Mouse (Mus musculus) splenic B cell, adult 2 months (primary cell): ENCODE measurements around the gene Frmd4a.
"Not testable (repeated sequence)": the region's sequence is repeated elsewhere in the genome, so short reads cannot be mapped to it uniquely, and the experiment has no call there.

Source experiments
- DNase-seq: peaks from one replicate; pipeline ENCODE4 v3.0.0-alpha.2; 2011; ENCODE audit warnings: low read depth, low spot score
- H3K27me3 ChIP-seq: 2 replicates; pipeline ENCODE4 v1.6.1; 2012; ENCODE audit warnings: mild to moderate bottlenecking, low read length, moderate library complexity, mixed read lengths; ENCODE audit not compliant: control insufficient read depth, poor library complexity, insufficient read depth, severe bottlenecking
- H3K36me3 ChIP-seq: 2 replicates; pipeline ENCODE4 v1.6.1; 2012; ENCODE audit warnings: mild to moderate bottlenecking, low read length, moderate library complexity, mixed read lengths; ENCODE audit not compliant: control insufficient read depth, poor library complexity, insufficient read depth, severe bottlenecking

Gene Frmd4a

DNA sequence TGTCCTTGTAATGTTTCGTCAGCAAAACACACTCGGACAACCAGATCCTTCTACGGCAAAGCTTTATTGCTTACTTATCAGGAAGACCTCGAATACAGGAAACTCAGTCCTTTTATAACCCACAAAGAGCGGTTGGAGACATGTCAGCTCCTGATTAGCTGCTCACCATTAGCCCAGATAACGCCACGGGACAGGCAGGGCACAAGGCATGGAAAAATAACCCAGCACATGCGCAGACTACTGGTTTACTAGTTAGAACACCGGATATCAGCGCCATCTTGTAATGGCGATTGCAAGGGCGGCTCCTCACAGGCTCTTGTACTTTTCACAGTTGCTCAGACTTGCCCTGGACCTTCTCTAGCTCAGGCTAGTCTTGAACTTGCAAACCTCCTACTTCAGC is 241.3 kb downstream of the Frmd4a start:
- not testable (repeated sequence) for DNase-seq, H3K27me3 ChIP-seq, H3K36me3 ChIP-seq

DNA sequence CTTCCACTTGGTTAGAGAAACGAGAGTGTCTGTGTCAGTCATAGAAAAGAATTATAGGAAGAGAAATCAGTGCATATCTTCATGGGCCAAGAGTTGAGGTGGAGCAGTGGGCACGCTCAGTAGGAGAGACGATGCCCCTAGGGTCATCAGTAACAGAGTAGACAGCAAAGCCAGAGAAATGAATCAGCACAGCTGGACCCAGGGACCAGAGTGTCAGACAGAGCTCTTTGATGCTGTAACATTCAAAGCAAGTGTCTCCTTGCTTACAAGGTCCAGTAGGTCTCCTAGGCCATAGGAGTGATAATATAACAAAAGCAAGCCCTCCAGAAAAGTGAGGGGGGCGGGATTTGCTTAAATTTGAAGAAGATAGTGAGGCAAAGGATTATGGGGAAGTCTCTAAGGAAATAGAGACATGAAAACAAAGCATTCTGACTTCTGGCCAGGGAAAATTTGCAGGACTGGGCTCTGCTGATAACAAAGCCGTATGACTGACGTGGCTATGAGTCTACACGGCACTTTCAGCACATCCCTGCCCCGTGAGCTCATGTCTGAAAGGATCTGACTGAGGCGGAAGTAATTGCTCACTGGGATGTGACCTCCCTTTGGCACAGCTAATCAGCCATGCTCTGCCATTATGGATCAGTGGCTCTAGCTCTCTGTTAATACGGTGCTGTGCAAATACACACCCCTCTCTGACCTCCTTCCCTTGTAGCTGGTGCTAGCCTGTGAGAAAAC is 243.0 kb downstream of the Frmd4a start:
- Histone ChIP-seq H3K36me3 (no peaks in the 10 kb centered on the region), H3K27me3 (no peaks in the 10 kb centered on the region)
- DNase-seq, result no peak

GRCm38 (mm10) chr2:4262667-4263066 is 245.2 kb downstream of the Frmd4a start:
- no peak for DNase-seq
- Histone ChIP-seq H3K36me3 (no peaks in the 10 kb centered on the region; the same call in 1 of the 2 replicates), H3K27me3 (no peaks in the 10 kb centered on the region)

DNA sequence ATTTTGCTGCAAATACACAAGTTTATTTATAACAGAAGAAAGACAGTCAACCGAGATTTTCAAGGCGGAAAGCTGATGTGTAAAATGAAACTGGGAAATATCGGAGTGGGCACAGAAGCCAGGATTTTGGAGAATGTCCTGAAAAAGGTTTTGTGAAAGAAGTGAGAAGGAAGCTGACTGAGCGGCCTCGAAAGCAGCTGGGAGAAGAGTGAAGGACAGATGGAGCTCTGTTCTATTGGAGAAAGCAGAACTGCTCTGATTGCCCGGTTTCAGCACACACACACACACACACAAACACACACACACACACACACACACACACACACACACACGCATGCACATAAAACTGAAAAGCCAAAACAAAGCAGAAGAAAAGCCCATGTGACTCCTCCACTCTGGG is 249.9 kb downstream of the Frmd4a start:
- Histone ChIP-seq H3K27me3 (no peaks in the 10 kb centered on the region), H3K36me3 (no peaks in the 10 kb centered on the region; the same call in 1 of the 2 replicates)
- DNase-seq, result no peak

DNA sequence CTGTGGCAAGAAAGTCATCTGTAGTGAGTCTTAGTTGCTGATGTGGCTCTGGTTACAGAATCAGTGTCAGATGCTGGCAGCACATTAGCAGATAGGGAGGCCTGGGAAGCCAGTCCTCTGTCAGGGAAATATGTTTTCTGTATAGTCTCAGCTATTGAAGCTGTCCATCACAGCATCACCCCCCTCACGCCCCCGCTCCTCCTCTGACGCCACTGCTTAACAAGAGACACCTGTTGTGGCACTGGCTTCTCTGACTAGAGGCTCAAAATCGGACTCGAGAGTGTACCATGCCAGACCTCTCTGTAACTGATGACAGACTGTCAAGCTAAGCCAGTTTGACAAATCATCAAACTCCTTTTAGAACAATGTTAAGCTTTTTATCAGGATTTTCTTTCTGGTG is 265.3 kb downstream of the Frmd4a start:
- Histone ChIP-seq H3K36me3 (no peaks in the 10 kb centered on the region), H3K27me3 (no peaks in the 10 kb centered on the region)
- DNase-seq, result no peak

- DNase-seq, result no peak
- Histone ChIP-seq H3K36me3 (no peaks in the 10 kb centered on the region), H3K27me3 (no peaks in the 10 kb centered on the region)
Measured at GRCm38 (mm10) chr2:4285693-4286291, 268.3 kb downstream of the Frmd4a start.

DNA sequence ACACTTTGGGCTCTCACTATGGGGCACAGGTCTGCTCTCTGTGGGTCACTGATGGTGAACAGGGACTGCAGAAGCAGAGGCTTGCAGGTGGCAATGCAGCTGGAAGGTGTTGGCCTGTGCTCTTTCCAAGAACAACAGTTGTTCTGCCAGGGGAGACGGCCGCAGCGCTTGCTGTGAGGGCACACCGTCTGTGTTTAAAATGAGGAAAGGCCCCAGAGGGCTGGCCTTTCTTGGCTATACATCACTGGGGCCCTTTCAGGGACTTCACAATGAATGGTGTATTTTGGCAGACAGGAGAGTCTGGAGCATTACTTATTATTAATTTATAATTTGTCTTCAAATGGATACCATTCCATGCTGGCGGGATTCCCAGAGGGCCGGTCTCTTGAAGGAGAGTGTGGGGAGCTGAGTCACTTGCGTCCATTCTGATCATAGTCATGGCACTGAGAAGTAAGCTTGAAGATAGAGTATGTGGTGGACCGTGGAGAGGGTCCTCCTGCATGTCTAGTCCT is 268.9 kb downstream of the Frmd4a start:
- no peak for DNase-seq
- Histone ChIP-seq H3K36me3 (no peaks in the 10 kb centered on the region), H3K27me3 (no peaks in the 10 kb centered on the region)

- DNase-seq, result no peak
- Histone ChIP-seq H3K27me3 (no peaks in the 10 kb centered on the region), H3K36me3 (no peaks in the 10 kb centered on the region)
Measured at GRCm38 (mm10) chr2:4290475-4290874, 273.0 kb downstream of the Frmd4a start.

- no peak for DNase-seq
- no peaks in the 10 kb centered on the region for H3K36me3 ChIP-seq
- no peaks in the 10 kb centered on the region for H3K27me3 ChIP-seq
Measured at GRCm38 (mm10) chr2:4291100-4291499, 273.6 kb downstream of the Frmd4a start.

- DNase-seq, result no peak
- Histone ChIP-seq H3K27me3 (no peaks in the 10 kb centered on the region), H3K36me3 (no peaks in the 10 kb centered on the region)
Measured at GRCm38 (mm10) chr2:4291671-4292070, 274.2 kb downstream of the Frmd4a start.

- Histone ChIP-seq H3K36me3 (no peaks in the 10 kb centered on the region), H3K27me3 (no peaks in the 10 kb centered on the region)
- no peak for DNase-seq
Measured at GRCm38 (mm10) chr2:4293726-4294125, 276.2 kb downstream of the Frmd4a start.

GRCm38 (mm10) chr2:4295641-4296040 is 278.1 kb downstream of the Frmd4a start:
- no peak for DNase-seq
- Histone ChIP-seq H3K27me3 (no peaks in the 10 kb centered on the region), H3K36me3 (no peaks in the 10 kb centered on the region)

GRCm38 (mm10) chr2:4296881-4297280 is 279.4 kb downstream of the Frmd4a start:
- no peaks in the 10 kb centered on the region for H3K27me3 ChIP-seq
- DNase-seq, result no peak
- H3K36me3 ChIP-seq, result no peaks in the 10 kb centered on the region

DNA sequence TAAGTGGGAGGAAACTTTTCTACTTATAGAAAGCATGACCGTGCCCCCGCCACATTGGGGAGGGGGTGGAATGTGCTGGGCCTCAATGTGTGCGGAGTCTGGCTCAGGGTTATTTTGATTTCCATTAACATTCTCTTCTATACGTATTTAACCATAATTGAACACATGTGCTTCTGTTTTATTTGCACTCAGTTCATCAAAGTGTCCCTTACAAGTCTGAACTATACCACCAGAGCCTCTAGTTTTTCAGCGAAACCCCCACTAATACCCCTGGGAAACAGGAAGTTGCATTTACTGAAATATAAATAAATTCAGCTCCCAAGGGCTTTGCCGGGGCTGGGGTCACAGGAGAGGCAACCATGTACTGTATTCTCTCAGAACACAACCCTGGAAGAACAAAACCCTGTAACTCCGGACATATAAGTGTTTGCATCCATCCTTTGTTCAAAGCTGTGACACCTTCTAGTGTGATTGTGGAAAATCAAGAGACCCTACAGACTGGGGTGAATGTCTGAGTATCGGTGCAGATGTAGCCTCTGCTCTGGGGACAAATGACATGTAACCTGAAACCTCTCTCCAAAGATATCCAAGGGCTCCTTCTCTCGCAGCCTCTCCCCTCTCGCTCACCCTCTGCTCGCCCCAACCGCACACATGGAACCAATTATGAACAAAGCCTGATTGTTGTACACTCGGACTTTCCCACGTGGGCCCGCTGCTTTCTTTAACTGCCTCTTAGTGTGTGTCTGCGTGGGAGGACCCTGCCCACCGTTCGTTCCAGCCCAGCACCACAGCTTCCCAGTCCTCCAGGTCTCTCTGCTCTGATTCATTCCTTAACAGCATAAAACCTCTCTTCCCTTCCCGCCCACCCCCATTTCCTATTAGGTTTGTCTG is 281.1 kb downstream of the Frmd4a start:
- no peaks in the 10 kb centered on the region for H3K27me3 ChIP-seq
- no peak for DNase-seq
- no peaks in the 10 kb centered on the region for H3K36me3 ChIP-seq

DNA sequence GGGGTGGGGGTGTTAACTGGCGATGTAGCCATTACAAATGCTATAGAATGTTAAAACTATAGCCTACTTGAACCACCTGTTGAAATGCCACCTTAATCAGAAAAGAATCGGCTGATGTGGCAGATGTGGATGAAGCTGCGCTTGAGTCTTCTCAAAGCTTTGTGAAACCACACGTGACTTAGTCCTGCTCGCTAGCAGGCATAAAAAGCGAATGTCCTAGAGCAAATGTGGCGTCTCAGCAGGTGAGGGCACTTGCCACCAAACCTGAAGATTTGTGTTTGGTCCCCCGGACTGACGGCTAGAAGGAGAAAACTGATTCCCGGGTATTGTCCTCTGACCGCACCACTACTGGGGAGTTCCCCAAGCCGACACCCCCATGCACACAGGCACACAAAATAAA is 282.1 kb downstream of the Frmd4a start:
- no peaks in the 10 kb centered on the region for H3K27me3 ChIP-seq
- no peak for DNase-seq
- no peaks in the 10 kb centered on the region for H3K36me3 ChIP-seq
